Mouse (Mus musculus): ENCODE results near the gene Adora3.

The Adora3 gene

GRCm38 (mm10) chr3:105870558-105870957 lies at the start of gene Adora3, which contains the start of gene Tmigd3:
Gene Adora3 (plus strand): TSS chr3:105870858.
Gene Tmigd3 (plus strand): TSS chr3:105870903.
- DNase-seq (ENCODE audit: low spot score in 2 of 2), result no peak

- no peak for DNase-seq (ENCODE audit: low spot score in 2 of 2)
Measured at GRCm38 (mm10) chr3:105821504-105821903, 49.2 kb upstream of the Adora3 start.

- DNase-seq (ENCODE audit: low spot score in 2 of 2), result no peak
Measured at GRCm38 (mm10) chr3:105823609-105824008, 47.0 kb upstream of the Adora3 start.

- DNase-seq (ENCODE audit: low spot score in 2 of 2), result no peak
Measured at GRCm38 (mm10) chr3:105824103-105824502, 46.6 kb upstream of the Adora3 start.

- DNase-seq (ENCODE audit: low spot score in 2 of 2), result no peak
Measured at GRCm38 (mm10) chr3:105824704-105825103, 46.0 kb upstream of the Adora3 start.

GRCm38 (mm10) chr3:105825501-105826161 lies 45.0 kb upstream of the Adora3 start:
- DNase-seq (ENCODE audit: low spot score in 2 of 2), result no peak

- no peak for DNase-seq (ENCODE audit: low spot score in 2 of 2)
Measured at GRCm38 (mm10) chr3:105831584-105831983, 39.1 kb upstream of the Adora3 start.

- DNase-seq (ENCODE audit: low spot score in 2 of 2), result no peak
Measured at GRCm38 (mm10) chr3:105835875-105836274, 34.8 kb upstream of the Adora3 start.

GRCm38 (mm10) chr3:105836883-105837282 lies 33.8 kb upstream of the Adora3 start:
- DNase-seq (ENCODE audit: low spot score in 2 of 2), result no peak

- DNase-seq (ENCODE audit: low spot score in 2 of 2), result no peak
Measured at GRCm38 (mm10) chr3:105838655-105839054, 32.0 kb upstream of the Adora3 start.

- no peak for DNase-seq (ENCODE audit: low spot score in 2 of 2)
Measured at GRCm38 (mm10) chr3:105839836-105840235, 30.8 kb upstream of the Adora3 start.

GRCm38 (mm10) chr3:105846294-105847069 lies 24.2 kb upstream of the Adora3 start:
- no peak for DNase-seq (ENCODE audit: low spot score in 2 of 2)

GRCm38 (mm10) chr3:105853781-105854180 lies 16.9 kb upstream of the Adora3 start:
- no peak for DNase-seq (ENCODE audit: low spot score in 2 of 2)

- no peak for DNase-seq (ENCODE audit: low spot score in 2 of 2)
Measured at GRCm38 (mm10) chr3:105854786-105855185, 15.9 kb upstream of the Adora3 start.

GRCm38 (mm10) chr3:105857513-105857912 lies 13.1 kb upstream of the Adora3 start:
- no peak for DNase-seq (ENCODE audit: low spot score in 2 of 2)

- DNase-seq (ENCODE audit: low spot score in 2 of 2), result no peak
Measured at GRCm38 (mm10) chr3:105861747-105862366, 8.8 kb upstream of the Adora3 start.

GRCm38 (mm10) chr3:105864123-105864522 lies 6.5 kb upstream of the Adora3 start:
- no peak for DNase-seq (ENCODE audit: low spot score in 2 of 2)

- DNase-seq (ENCODE audit: low spot score in 2 of 2), result peak in 1 of 2 experiments; percentile 48
Measured at GRCm38 (mm10) chr3:105865122-105865521, 5.5 kb upstream of the Adora3 start.

GRCm38 (mm10) chr3:105868135-105868534 lies 2.5 kb upstream of the Adora3 start:
- DNase-seq (ENCODE audit: low spot score in 2 of 2), result no peak

- no peak for DNase-seq (ENCODE audit: low spot score in 2 of 2)
Measured at GRCm38 (mm10) chr3:105872034-105872433, 1.4 kb downstream of the Adora3 start.

GRCm38 (mm10) chr3:105872579-105872978 lies 1.9 kb downstream of the Adora3 start:
- DNase-seq (ENCODE audit: low spot score in 2 of 2), result no peak
